Mouse (Mus musculus): Measurements from ENCODE around the gene Dtx3. TPM values are rescaled to one million over a fixed set of nuclear protein-coding genes. Genes with fewer than 3 reads are reported as not detected.
"Not testable (repeated sequence)": the region's sequence is repeated elsewhere in the genome, so short reads cannot be mapped to it uniquely, and the experiment has no call there.

Gene Dtx3
- polyA plus RNA-seq, 1 experiment from 2014 or later = 33.2 TPM

DNA sequence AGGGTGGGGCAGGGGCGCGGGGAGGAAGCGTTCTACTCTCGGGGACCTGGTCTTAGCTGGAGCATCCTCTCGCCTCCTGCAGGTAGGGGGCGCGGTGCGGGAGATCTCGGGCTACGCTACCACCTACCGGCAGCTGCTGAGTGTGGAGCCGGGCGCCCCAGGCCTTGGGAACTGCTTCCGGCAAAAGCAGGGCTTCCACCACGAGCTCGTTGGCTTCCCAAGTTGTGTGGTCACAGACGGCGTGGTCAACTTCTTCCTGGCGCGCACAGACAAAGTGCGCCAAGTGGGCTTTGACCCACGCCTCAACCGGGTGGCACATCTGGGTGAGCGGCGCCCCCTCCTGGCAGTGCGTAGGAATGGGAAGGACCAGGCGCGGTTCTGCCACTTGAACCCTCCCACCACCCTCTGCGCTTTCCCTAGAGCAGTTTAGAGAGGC, 24.7 kb downstream of the Dtx3 start:
- Histone ChIP-seq H3K4me2 (peak overlapping the region; percentile 86), H3K4me1 (peaks cover 43% of the 10 kb centered on the region), H3K4me3 (peak overlapping the region; percentile 54), H3K27ac (peak overlapping the region; percentile 43; the same call in 1 of the 2 replicates), H3K9ac (peak overlapping the region; percentile 64), H3K36me3 (no peaks in the 10 kb centered on the region; the same call in 1 of the 2 replicates), H3K9me3 (replicated peaks) (no peaks in the 10 kb centered on the region), H3K27me3 (replicated peaks) (peaks cover 75% of the 10 kb centered on the region)
- WGBS (ENCODE audit: insufficient replicate concordance) = under 1% methylated on average over 29 of the region's 29 CpGs
- ATAC-seq = peak; percentile 78

DNA sequence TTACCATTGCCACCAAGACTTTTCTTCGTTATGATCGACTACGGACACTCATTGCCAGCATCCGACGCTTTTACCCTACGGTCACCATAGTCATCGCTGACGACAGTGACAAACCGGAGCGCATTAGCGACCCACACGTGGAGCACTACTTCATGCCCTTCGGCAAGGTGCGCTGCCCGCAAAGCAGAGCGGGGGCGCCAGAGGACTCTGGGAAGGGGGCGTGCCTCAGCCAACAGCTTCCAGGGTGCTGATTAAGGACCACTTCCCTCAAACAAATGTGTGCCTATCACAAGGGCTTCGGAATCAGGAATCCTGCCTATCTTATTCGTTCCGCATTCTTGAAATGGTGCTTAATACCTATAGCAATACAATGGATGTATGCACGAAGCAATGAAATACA, 25.5 kb downstream of the Dtx3 start:
- Histone ChIP-seq H3K27ac (no peak overlapping the region), H3K9ac (no peak overlapping the region), H3K36me3 (no peaks in the 10 kb centered on the region; the same call in 1 of the 2 replicates), H3K4me1 (peaks cover 51% of the 10 kb centered on the region), H3K4me3 (peak overlapping the region; percentile 54), H3K9me3 (replicated peaks) (no peaks in the 10 kb centered on the region), H3K27me3 (replicated peaks) (peaks cover 81% of the 10 kb centered on the region), H3K4me2 (peak overlapping the region; percentile 86)
- no peak for ATAC-seq
- 5% methylated on average over 22 of the region's 22 CpGs for WGBS (ENCODE audit: insufficient replicate concordance)

DNA sequence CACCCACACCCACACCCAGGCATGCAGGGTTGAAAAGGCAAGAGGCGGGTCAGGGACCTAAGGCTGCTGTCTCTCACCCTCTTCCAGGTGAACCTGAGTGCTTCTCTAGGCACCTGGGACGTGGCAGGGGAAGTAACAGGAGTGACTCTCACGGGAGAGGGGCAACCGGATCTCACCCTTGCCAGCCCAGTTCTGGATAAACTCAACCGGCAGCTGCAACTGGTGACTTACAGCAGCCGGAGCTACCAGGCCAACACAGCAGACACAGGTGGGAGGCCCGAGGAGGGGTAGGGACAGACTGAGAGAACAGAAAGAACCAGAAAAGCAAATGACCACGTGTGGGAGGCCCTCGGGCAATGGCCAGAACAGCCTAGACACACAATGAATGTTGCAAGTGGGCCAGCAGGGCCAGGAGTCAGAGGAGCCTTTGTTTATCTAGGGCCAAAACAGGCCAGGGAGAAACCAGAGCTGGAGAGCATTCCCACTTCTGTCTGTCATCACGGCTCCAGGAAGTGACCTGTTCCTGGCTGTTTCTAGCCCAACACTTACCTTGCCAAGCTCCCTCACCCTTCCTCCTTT, 27.8 kb downstream of the Dtx3 start:
- WGBS (ENCODE audit: insufficient replicate concordance) = 54% methylated on average over 10 of the region's 10 CpGs
- ATAC-seq = no peak
- Histone ChIP-seq H3K27ac (no peak overlapping the region), H3K4me3 (no peak overlapping the region), H3K36me3 (no peaks in the 10 kb centered on the region; the same call in 1 of the 2 replicates), H3K4me2 (peak overlapping the region; percentile 100; the same call in 1 of the 2 replicates), H3K9ac (no peak overlapping the region), H3K9me3 (replicated peaks) (no peaks in the 10 kb centered on the region), H3K27me3 (replicated peaks) (peaks cover 88% of the 10 kb centered on the region), H3K4me1 (peaks cover 60% of the 10 kb centered on the region)

DNA sequence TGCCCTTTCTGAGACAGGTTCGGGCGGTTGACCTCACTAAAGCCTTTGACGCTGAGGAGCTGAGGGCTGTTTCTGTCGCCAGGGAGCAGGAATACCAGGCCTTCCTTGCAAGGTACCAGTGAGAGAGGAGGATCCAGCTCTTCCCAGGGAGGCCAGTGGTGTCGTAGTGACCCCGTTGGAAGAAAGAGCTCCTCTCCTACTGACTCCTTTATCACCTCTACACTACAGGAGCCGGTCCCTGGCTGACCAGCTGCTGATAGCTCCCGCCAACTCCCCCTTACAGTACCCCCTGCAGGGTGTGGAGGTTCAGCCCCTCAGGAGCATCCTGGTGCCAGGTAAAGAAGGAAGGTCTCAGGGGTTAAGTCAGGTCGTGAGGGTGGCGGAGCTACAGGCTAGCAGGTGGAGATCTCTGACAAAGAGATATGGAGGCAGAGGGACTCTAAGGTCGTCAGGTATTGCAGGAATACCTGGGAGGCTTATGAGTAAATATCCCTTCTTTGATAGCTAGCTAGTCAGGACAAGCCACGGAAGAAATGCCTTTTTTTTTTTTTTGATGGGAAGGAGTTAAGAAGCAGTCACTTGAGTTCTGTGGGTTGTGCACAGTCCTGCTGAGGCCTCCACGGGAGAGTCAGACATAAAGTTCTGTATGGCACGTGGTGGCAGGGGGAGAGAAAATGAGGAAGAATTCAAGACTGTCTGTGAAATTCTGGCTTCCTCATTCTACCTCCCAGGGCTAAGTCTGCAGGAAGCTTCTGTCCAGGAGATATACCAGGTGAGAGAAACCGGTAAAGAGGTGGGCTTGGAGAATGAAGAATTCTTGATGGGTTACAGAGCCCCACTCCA, 28.5 kb downstream of the Dtx3 start:
- ATAC-seq = no peak
- Histone ChIP-seq H3K4me3 (peak overlapping the region; percentile 66), H3K4me1 (peaks cover 60% of the 10 kb centered on the region), H3K27me3 (replicated peaks) (peaks cover 91% of the 10 kb centered on the region), H3K27ac (no peak overlapping the region), H3K9ac (no peak overlapping the region), H3K36me3 (no peaks in the 10 kb centered on the region; the same call in 1 of the 2 replicates), H3K4me2 (peak overlapping the region; percentile 100), H3K9me3 (replicated peaks) (no peaks in the 10 kb centered on the region)
- WGBS (ENCODE audit: insufficient replicate concordance) = 16% methylated on average over 15 of the region's 15 CpGs

DNA sequence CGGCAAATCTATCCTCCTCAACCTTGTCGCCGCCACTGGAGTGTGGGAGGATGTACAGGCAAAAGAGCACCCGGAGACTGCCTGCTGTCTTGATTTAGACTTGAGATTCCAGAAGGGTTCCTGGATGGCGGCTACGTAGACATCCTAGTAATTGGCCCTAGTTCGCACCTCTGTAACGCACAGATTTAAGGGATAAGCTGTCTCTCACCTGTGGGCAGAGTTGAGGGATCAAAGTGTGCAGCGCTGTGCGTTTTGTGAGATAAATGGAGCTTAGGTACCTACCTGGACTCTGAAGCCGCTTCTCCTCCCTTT, 29.2 kb downstream of the Dtx3 start:
- H3K36me3 ChIP-seq = no peaks in the 10 kb centered on the region
- peak overlapping the region; percentile 73; the same call in 1 of the 2 replicates for H3K27ac ChIP-seq
- H3K4me2 ChIP-seq = peak overlapping the region; percentile 100
- no peaks in the 10 kb centered on the region for H3K9me3 ChIP-seq (replicated peaks)
- 5% methylated on average over 11 of the region's 11 CpGs for WGBS (ENCODE audit: insufficient replicate concordance)
- H3K9ac ChIP-seq = peak overlapping the region; percentile 82
- peaks cover 84% of the 10 kb centered on the region for H3K27me3 ChIP-seq (replicated peaks)
- H3K4me3 ChIP-seq = peak overlapping the region; percentile 66
- H3K4me1 ChIP-seq = peaks cover 60% of the 10 kb centered on the region
- ATAC-seq = no peak

DNA sequence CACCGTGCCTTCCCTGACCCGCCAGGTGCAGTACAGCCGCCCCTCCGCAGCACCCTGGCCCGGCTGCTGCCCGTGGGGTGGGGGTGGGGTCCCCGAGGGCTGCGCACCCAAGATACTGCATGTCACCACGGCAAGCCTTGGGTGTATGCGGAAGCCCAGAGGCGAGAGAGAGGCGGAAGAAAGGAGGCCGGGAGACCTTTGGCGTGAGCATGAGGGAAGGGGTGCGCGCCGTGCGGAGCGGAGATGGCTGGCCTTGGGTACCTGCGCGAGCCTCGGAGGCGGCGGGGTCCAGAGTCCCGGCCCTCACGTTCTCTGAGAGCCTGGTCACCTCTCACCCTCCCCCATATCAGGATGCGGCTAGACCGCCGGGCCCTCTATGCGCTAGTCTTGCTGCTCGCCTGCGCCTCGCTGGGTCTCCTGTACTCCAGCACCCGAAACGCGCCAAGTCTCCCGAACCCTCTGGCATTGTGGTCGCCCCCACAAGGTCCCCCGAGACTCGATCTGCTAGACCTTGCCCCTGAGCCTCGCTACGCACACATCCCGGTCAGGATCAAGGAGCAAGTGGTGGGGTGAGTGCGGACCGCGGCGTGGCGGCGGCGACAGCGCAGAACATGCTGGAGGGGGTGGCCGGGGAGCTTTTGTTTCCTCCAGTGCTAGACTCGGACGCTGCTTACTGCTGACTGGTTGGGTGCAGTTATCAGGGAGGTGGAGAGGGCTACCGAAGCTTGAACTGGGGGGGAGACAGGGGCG, 29.7 kb downstream of the Dtx3 start:
- no peaks in the 10 kb centered on the region for H3K36me3 ChIP-seq
- peak; percentile 69 for ATAC-seq
- under 1% methylated on average over 53 of the region's 56 CpGs for WGBS (ENCODE audit: insufficient replicate concordance)
- H3K4me1 ChIP-seq = peaks cover 55% of the 10 kb centered on the region
- peak overlapping the region; percentile 82 for H3K9ac ChIP-seq
- H3K9me3 ChIP-seq (replicated peaks) = no peaks in the 10 kb centered on the region
- H3K27me3 ChIP-seq (replicated peaks) = peaks cover 81% of the 10 kb centered on the region
- peak overlapping the region; percentile 66 for H3K4me3 ChIP-seq
- H3K27ac ChIP-seq = peak overlapping the region; percentile 73
- H3K4me2 ChIP-seq = peak overlapping the region; percentile 100

DNA sequence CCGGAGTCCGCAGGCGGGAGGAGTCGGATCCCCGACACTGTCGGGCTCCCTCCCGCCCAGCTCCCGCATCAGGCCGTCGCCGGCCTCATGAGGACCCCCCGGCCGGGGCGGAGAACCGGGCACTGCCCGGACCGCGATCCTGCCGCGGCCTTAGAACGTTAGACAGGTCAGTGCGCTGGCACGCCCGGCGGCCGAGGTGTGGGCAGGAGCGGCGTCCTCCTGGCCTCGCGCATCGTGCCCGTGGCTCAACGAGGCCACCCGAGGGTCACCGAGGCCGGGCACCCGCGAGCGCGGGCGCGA, 30.2 kb downstream of the Dtx3 start:
- Histone ChIP-seq H3K36me3 (no peaks in the 10 kb centered on the region), H3K9ac (peak overlapping the region; percentile 82), H3K27me3 (replicated peaks) (peaks cover 76% of the 10 kb centered on the region), H3K4me3 (peak overlapping the region; percentile 66), H3K9me3 (replicated peaks) (no peaks in the 10 kb centered on the region), H3K4me2 (peak overlapping the region; percentile 100), H3K27ac (peak overlapping the region; percentile 73), H3K4me1 (peaks cover 50% of the 10 kb centered on the region)
- peak; percentile 43 for ATAC-seq
- WGBS (ENCODE audit: insufficient replicate concordance) = under 1% methylated on average over 42 of the region's 42 CpGs

DNA sequence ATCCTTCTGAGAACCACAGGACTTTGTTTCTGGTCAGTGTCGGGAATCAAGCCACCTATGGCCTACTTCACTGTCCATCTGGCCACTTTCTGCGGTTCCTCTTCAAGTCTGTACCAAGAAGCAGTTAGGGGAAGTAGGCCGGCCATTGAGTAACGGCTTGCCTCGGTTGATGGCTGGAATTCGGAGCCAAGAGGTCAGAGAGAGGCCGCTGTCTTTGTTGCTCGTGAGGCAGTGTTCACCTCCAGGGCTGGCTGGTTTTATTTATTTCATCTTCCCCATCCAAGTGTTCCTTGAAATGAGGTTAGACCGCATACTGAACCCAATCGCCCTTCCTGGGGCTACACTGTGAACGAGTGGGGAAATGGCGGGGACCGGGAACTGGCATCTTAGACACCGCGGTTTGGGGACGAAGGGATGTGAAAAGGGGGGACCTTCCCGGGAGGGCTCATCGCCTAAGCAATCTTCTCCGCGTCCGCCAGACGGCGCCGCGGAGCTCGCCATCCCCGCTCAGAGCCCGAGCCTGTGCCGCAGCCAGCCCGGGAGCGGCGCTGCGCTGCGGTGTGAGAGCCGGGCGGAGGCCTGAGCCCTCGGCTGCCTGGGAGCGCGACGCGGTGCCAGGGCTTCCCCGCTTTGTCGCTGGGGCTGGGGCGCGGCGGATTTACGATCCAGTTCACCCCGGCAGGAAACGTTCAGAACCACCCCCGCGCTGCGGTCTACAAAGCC, 30.7 kb downstream of the Dtx3 start, which contains the start of gene B4galnt1:
TSS of gene B4galnt1 (plus strand) at position 595 of the 723 bp plus-strand sequence.
- H3K9me3 ChIP-seq (replicated peaks) = no peaks in the 10 kb centered on the region
- peak within 1 kb of the TSS; percentile 100 for H3K4me2 ChIP-seq
- peak within 1 kb of the TSS; percentile 66 for H3K4me3 ChIP-seq
- H3K36me3 ChIP-seq = no peaks in the 10 kb centered on the region
- 2% methylated on average over 52 of the region's 52 CpGs for WGBS (ENCODE audit: insufficient replicate concordance)
- H3K27me3 ChIP-seq (replicated peaks) = peaks cover 71% of the 10 kb centered on the region
- H3K27ac ChIP-seq = peak within 1 kb of the TSS; percentile 73
- peaks cover 45% of the 10 kb centered on the region for H3K4me1 ChIP-seq
- ATAC-seq = peak; percentile 82
- H3K9ac ChIP-seq = peak within 1 kb of the TSS; percentile 82

DNA sequence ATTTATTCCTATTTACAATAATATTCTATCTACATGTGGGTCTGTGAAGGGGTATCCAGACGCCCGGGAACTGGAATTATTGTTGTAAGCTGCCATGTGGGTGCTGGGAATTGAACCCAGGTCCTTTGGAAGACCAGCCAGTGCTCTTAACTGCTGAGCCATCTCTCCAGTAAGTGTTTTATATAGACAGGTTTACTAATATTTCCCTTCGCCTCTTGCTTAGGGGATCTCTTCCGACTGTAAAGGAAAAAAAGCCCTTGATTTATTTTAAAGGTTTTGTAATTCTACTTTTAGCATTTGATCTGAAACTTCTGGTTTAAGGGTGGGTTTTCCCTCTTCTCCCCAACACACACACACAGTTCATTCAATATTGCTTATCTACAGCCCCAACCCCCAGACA, 31.3 kb downstream of the Dtx3 start:
- Histone ChIP-seq H3K9me3 (replicated peaks) (no peaks in the 10 kb centered on the region), H3K36me3 (no peaks in the 10 kb centered on the region), H3K27me3 (replicated peaks) (peaks cover 65% of the 10 kb centered on the region), H3K4me3 (no peak overlapping the region), H3K4me1 (peaks cover 39% of the 10 kb centered on the region), H3K4me2 (peak overlapping the region; percentile 100), H3K27ac (no peak overlapping the region), H3K9ac (0 out of 2 replicates have a peak overlapping the region, but pooled peaks have one; percentile 82)
- no peak for ATAC-seq
- 84% methylated on average over 4 of the region's 4 CpGs for WGBS (ENCODE audit: insufficient replicate concordance)

DNA sequence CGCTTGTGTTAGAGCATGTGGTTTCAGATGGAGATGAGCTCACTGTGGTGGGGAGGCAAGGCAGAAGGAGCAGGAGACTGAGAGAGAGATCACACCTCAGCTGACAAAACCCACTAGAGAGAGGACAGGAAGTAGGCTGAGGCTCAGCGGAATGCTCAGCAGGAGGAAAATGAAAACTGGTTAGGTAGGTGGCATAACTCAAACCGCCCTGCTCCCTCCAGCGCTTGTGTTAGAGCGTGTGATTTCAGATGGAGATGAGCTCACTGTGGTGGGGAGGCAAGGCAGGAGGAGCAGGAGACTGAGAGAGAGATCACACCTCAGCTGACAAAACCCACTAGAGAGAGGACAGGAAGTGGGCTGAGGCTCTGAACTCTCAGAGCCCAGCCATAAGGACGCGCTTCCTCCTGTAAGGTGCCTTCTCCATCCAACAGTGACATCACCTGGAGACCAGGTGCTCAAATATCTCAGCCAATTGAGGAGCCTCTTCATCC, 32.7 kb downstream of the Dtx3 start:
- 30% methylated on average over 7 of the region's 7 CpGs for WGBS (ENCODE audit: insufficient replicate concordance)
- Histone ChIP-seq H3K27me3 (replicated peaks) (peaks cover 53% of the 10 kb centered on the region), H3K4me1 (peaks cover 43% of the 10 kb centered on the region)
- H3K4me3 ChIP-seq; H3K9me3 ChIP-seq (replicated peaks); H3K36me3 ChIP-seq; H3K27ac ChIP-seq; H3K9ac ChIP-seq; H3K4me2 ChIP-seq; ATAC-seq: not testable (repeated sequence)

DNA sequence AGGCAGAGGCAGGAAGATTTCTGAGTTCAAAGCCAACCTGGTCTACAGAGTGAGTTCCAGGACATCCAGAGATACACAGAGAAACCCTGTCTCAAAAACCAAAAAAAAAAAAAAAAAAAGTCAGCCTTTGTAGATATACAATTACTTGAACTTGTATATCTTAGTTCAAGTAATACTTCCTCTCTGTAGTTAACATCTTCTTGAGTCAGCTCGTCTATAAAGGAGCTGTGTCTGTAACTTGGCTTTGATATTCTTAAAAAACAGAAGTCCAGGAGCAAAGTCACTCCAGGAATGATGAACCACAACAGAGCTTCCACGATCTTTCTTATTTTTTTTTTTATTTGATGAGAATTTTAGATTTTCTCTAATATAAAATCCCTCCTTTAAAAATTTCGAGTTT, 34.8 kb downstream of the Dtx3 start:
- WGBS (ENCODE audit: insufficient replicate concordance) = 44% methylated on average over 3 of the region's 3 CpGs
- Histone ChIP-seq H3K4me3 (no peak overlapping the region), H3K9ac (no peak overlapping the region), H3K27ac (no peak overlapping the region), H3K9me3 (replicated peaks) (no peaks in the 10 kb centered on the region), H3K36me3 (no peaks in the 10 kb centered on the region), H3K4me2 (no peak overlapping the region), H3K27me3 (replicated peaks) (peaks cover 32% of the 10 kb centered on the region), H3K4me1 (peaks cover 22% of the 10 kb centered on the region)
- ATAC-seq = no peak
